Mouse (Mus musculus): ENCODE results near the gene Dqx1. TPM values are rescaled to one million over a fixed set of nuclear protein-coding genes. Genes with fewer than 3 reads are reported as not detected.

The Dqx1 gene
- total and polyA plus RNA-seq, 2 experiments from 2014 or later, result 0.05 to 0.13 TPM

DNA sequence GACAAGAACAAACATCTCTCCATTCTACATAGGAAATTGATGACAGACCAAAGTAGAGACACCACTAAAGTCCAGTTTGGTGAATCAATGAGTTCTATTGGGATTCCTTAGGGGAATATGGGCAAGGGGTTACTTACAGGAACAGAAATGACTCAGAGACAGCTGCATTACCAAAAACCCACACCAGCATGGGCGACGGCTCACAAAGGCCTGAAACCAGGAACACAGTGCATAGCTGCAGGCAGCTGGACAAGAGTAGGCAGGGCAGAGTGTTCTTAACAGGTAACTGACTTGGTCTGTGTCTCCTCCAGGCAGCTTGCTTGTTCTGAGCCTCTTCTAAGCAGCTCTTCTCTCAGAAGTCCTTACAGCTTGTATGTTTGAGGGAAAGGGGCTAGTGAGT lies 41.9 kb upstream of the Dqx1 start:
- Histone ChIP-seq H3K4me1 (ENCODE audit: insufficient read depth) (no peaks in the 10 kb centered on the region), H3K27ac (ENCODE audit: low read depth, low read length) (no peak overlapping the region), H3K27me3 (ENCODE audit: insufficient read depth, low read length) (no peaks in the 10 kb centered on the region; the same call in 1 of the 2 replicates), H3K36me3 (ENCODE audit: insufficient read depth) (no peaks in the 10 kb centered on the region), H3K4me2 (ENCODE audit: low read depth) (no peak overlapping the region), H3K9me3 (ENCODE audit: low read length) (no peaks in the 10 kb centered on the region), H3K9ac (no peak overlapping the region), H3K4me3 (ENCODE audit: low read depth, low read length) (no peak overlapping the region)
- DNase-seq, result no peak
- 93% methylated on average over 2 of the region's 2 CpGs for WGBS
- TF ChIP-seq CTCF (IDR thresholded peaks at IDR 0.05; ENCODE audit: low read depth), result no peak
- no peak for ATAC-seq

DNA sequence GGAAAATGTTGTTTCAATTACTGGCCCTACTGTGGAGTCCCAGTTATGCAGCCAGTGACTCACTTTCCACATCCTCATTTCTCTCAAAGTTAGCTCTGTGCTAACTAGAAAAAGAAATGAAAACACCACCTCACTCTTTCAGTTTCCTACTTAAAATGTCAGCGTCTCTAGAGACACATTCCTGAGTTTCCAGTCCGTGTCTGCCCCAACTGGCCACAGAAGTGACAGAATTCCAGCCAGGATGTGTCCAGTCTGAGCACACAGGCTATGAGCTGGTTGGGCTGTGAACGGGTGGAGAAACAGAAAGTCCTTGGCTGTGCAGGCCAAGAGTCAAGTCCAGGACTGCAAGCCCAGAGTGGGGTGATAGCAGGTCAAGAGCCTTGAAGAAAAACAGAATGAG lies 40.5 kb upstream of the Dqx1 start:
- Histone ChIP-seq H3K36me3 (ENCODE audit: insufficient read depth) (no peaks in the 10 kb centered on the region), H3K4me2 (ENCODE audit: low read depth) (no peak overlapping the region), H3K27me3 (ENCODE audit: insufficient read depth, low read length) (no peaks in the 10 kb centered on the region), H3K9me3 (ENCODE audit: low read length) (no peaks in the 10 kb centered on the region), H3K4me3 (ENCODE audit: low read depth, low read length) (no peak overlapping the region), H3K4me1 (ENCODE audit: insufficient read depth) (no peaks in the 10 kb centered on the region), H3K9ac (no peak overlapping the region), H3K27ac (ENCODE audit: low read depth, low read length) (no peak overlapping the region)
- TF ChIP-seq CTCF (IDR thresholded peaks at IDR 0.05; ENCODE audit: low read depth), result no peak
- no peak for ATAC-seq
- whole genome bisulfite sequencing, result 77% methylated on average over 3 of the region's 3 CpGs
- DNase-seq, result no peak

DNA sequence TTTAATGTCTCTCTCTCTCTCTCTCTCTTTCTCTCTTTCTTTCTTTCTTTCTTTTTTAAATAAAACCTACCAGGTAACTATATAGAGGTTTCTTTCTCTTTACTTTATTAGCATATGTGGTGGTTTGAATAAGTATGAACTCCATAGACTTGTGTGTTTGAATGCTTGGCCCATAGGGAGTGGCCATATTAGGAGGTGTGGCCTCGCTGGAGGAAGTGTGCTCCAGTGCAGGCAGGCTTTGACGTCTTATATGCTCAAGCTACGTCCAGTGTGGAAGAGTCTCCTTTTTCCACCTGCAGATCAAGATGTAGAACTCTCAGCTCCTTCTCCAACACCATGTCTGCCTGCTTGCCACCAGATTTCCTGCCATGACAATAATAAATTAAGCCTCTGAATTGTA lies 38.6 kb upstream of the Dqx1 start:
- no peak for ATAC-seq
- 74% methylated on average over 3 of the region's 3 CpGs for WGBS
- Histone ChIP-seq H3K36me3 (ENCODE audit: insufficient read depth) (no peaks in the 10 kb centered on the region), H3K27me3 (ENCODE audit: insufficient read depth, low read length) (no peaks in the 10 kb centered on the region), H3K4me3 (ENCODE audit: low read depth, low read length) (no peak overlapping the region), H3K27ac (ENCODE audit: low read depth, low read length) (no peak overlapping the region), H3K4me2 (ENCODE audit: low read depth) (no peak overlapping the region), H3K9me3 (ENCODE audit: low read length) (no peaks in the 10 kb centered on the region), H3K9ac (no peak overlapping the region), H3K4me1 (ENCODE audit: insufficient read depth) (no peaks in the 10 kb centered on the region)
- TF ChIP-seq CTCF (IDR thresholded peaks at IDR 0.05; ENCODE audit: low read depth), result no peak
- DNase-seq, result no peak

DNA sequence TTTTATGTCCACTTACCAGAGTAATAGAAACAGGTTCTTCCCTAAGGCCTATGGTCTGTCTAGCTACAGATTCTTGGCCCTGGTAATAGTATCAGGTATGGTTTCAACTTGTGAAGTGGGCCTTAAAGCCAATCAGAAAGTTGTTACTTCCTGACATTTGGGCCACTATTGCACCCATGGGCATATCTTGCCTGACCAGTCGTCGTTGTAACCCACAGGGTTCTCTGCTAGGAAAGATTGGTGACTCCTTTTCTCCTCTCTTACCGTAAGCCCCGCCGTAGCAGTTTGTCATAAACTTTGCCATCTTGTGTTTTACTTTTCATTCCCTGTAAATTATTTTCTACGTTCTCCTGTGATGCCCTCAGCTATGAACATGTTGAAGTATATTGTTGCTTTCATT lies 37.5 kb upstream of the Dqx1 start:
- no peak overlapping the region for H3K27ac ChIP-seq (ENCODE audit: low read depth, low read length)
- 90% methylated on average over 6 of the region's 6 CpGs for WGBS

DNA sequence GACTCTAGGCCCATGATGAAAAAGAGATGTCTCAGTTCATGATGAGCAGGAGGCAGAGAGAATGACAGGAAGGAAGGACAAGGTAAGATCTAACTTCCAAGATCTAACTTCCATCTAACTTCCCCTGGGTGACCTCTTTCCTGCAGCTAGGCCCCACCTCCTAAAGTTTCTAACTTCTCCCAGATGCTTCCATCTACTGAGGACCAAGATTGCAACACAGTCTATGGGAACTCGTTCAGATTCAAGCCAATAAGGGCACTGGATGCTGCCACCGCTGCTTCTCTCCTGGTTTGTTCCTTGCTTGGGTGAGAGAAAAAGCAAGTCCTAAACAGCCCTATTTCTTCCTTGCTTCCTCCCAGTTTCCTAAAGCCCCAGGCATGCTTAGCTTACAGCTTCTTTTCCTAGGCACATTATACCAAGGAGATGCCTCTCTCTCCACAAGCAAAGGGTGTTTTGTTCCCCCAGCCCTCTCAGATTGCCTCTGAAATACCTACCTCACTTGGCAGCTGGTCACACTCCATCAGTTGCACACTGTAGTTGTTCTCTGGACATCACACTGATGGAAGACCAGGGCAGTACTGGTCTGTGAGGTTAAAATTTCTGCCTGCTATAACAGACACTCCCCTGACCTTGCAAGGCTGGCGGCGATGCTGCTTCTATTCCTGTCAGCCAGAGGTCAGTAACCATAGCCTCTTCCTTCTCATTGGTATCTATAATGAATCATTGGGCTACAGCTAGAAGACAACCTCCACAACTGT lies 36.6 kb upstream of the Dqx1 start:
- Histone ChIP-seq H3K36me3 (ENCODE audit: insufficient read depth) (no peaks in the 10 kb centered on the region), H3K4me1 (ENCODE audit: insufficient read depth) (no peaks in the 10 kb centered on the region), H3K9me3 (ENCODE audit: low read length) (no peaks in the 10 kb centered on the region), H3K4me2 (ENCODE audit: low read depth) (no peak overlapping the region), H3K9ac (no peak overlapping the region), H3K4me3 (ENCODE audit: low read depth, low read length) (no peak overlapping the region), H3K27me3 (ENCODE audit: insufficient read depth, low read length) (no peaks in the 10 kb centered on the region), H3K27ac (ENCODE audit: low read depth, low read length) (no peak overlapping the region)
- WGBS, result 86% methylated on average over 4 of the region's 4 CpGs
- no peak for DNase-seq
- TF ChIP-seq CTCF (IDR thresholded peaks at IDR 0.05; ENCODE audit: low read depth), result no peak
- no peak for ATAC-seq

More for the DNA sequence above, 37.5 kb upstream of the Dqx1 start:
- H3K9me3 ChIP-seq (ENCODE audit: low read length), result no peaks in the 10 kb centered on the region
- ATAC-seq (no peak), DNase-seq (no peak)
- TF ChIP-seq CTCF (IDR thresholded peaks at IDR 0.05; ENCODE audit: low read depth), result no peak
- no peak overlapping the region for H3K4me2 ChIP-seq (ENCODE audit: low read depth)
- H3K4me1 ChIP-seq (ENCODE audit: insufficient read depth), result no peaks in the 10 kb centered on the region
- H3K36me3 ChIP-seq (ENCODE audit: insufficient read depth), result no peaks in the 10 kb centered on the region
- no peak overlapping the region for H3K9ac ChIP-seq
- no peaks in the 10 kb centered on the region for H3K27me3 ChIP-seq (ENCODE audit: insufficient read depth, low read length)
- no peak overlapping the region for H3K4me3 ChIP-seq (ENCODE audit: low read depth, low read length)

DNA sequence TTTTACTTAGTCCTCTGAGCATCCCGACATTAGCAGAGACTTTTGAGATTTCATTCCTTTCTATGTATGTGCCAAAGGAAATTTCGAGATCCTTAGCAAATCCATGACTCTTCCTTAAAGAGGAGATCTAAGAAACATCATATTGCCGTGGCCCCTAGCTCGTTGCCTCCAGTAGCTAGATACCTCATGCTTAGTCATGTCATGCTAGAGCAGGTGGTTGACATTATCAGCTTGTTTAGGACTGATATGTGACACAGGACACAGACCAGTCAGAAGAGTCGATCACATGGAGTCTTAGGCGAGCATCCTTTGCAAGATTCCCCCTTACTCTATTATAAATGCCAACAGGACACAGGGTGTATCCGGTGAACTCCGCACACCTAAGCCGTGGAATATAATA lies 34.6 kb upstream of the Dqx1 start:
- WGBS, result 87% methylated on average over 9 of the region's 9 CpGs
- Histone ChIP-seq H3K27ac (ENCODE audit: low read depth, low read length) (no peak overlapping the region), H3K36me3 (ENCODE audit: insufficient read depth) (no peaks in the 10 kb centered on the region), H3K4me2 (ENCODE audit: low read depth) (no peak overlapping the region), H3K9me3 (ENCODE audit: low read length) (no peaks in the 10 kb centered on the region), H3K4me1 (ENCODE audit: insufficient read depth) (no peaks in the 10 kb centered on the region), H3K27me3 (ENCODE audit: insufficient read depth, low read length) (no peaks in the 10 kb centered on the region), H3K9ac (no peak overlapping the region), H3K4me3 (ENCODE audit: low read depth, low read length) (no peak overlapping the region)
- ATAC-seq, result no peak
- no peak for DNase-seq
- no peak for TF ChIP-seq CTCF (IDR thresholded peaks at IDR 0.05; ENCODE audit: low read depth)

DNA sequence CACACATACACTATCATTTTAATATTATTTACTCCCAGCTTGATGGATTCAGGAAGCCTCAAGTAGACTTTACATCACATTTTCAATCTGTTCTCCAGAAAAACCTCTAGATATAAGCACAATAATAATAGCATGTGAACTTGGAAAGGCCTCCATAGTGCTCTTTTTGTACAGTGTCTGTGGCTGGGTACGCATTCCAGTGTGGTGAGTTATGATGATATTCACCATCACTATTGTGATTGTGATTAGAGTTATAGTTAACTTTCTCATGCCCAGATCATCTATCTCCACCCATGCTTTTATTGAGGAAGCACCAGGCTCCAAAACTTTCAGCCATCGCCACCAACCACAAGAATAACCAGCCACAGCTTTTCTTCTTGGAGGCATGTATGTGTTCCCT lies 33.9 kb upstream of the Dqx1 start:
- TF ChIP-seq CTCF (IDR thresholded peaks at IDR 0.05; ENCODE audit: low read depth), result no peak

More for the DNA sequence above, 33.9 kb upstream of the Dqx1 start:
- DNase-seq (no peak), ATAC-seq (no peak)
- no peaks in the 10 kb centered on the region for H3K36me3 ChIP-seq (ENCODE audit: insufficient read depth)
- no peak overlapping the region for H3K4me2 ChIP-seq (ENCODE audit: low read depth)
- no peak overlapping the region for H3K9ac ChIP-seq
- no peaks in the 10 kb centered on the region for H3K9me3 ChIP-seq (ENCODE audit: low read length)
- H3K4me3 ChIP-seq (ENCODE audit: low read depth, low read length), result no peak overlapping the region
- no peaks in the 10 kb centered on the region for H3K4me1 ChIP-seq (ENCODE audit: insufficient read depth)
- no peak overlapping the region for H3K27ac ChIP-seq (ENCODE audit: low read depth, low read length)
- H3K27me3 ChIP-seq (ENCODE audit: insufficient read depth, low read length), result no peaks in the 10 kb centered on the region
- 92% methylated on average over 2 of the region's 2 CpGs for WGBS
